Mouse (Mus musculus) kidney, postnatal 36 days (tissue): ENCODE measurements around the gene Lrrc45.
A peak's percentile ranks its signal among the peaks of the same experiment; 100 is the strongest.
"Not testable (repeated sequence)": the region's sequence is repeated elsewhere in the genome, so short reads cannot be mapped to it uniquely, and the experiment has no call there.

ENCODE experiments used
- DNase-seq, 2 experiments: peaks; one replicate each; pipeline ENCODE4 v3.0.0; 2021 to 2022; ENCODE audit warnings: mixed read lengths in 2 of 2

Gene Lrrc45

GRCm38 (mm10) chr11:120713580-120714518 lies at the start of gene Lrrc45, which contains the start of gene Cenpx:
TSS of gene Lrrc45 (plus strand) at chr11:120713925.
TSS of gene Cenpx (minus strand) at chr11:120713738.
- peak; percentile 97 to 100 for DNase-seq

GRCm38 (mm10) chr11:120665406-120665805 lies 48.3 kb upstream of the Lrrc45 start:
- DNase-seq: no peak

GRCm38 (mm10) chr11:120666617-120667016 lies 47.1 kb upstream of the Lrrc45 start:
- DNase-seq: no peak

GRCm38 (mm10) chr11:120672687-120673593 lies 40.8 kb upstream of the Lrrc45 start, which contains the start of gene Aspscr1:
TSS of gene Aspscr1 (plus strand) at chr11:120672973.
- peak; percentile 97 to 99 for DNase-seq

GRCm38 (mm10) chr11:120673594-120674122 lies 40.1 kb upstream of the Lrrc45 start:
- peak in 1 of 2 experiments; percentile 45 for DNase-seq

- not testable (repeated sequence) for DNase-seq
Observed at GRCm38 (mm10) chr11:120675875-120676274, 37.9 kb upstream of the Lrrc45 start.

- DNase-seq: no peak
Observed at GRCm38 (mm10) chr11:120676951-120677350, 36.8 kb upstream of the Lrrc45 start.

GRCm38 (mm10) chr11:120679909-120680308 lies 33.8 kb upstream of the Lrrc45 start:
- DNase-seq: peak; percentile 69 to 89

GRCm38 (mm10) chr11:120682683-120683082 lies 31.0 kb upstream of the Lrrc45 start:
- DNase-seq: no peak

- no peak for DNase-seq
Observed at GRCm38 (mm10) chr11:120683536-120683935, 30.2 kb upstream of the Lrrc45 start.

GRCm38 (mm10) chr11:120684086-120684485 lies 29.6 kb upstream of the Lrrc45 start:
- DNase-seq: no peak

GRCm38 (mm10) chr11:120684660-120685059 lies 29.1 kb upstream of the Lrrc45 start:
- no peak for DNase-seq

GRCm38 (mm10) chr11:120686650-120687272 lies 27.0 kb upstream of the Lrrc45 start:
- DNase-seq: no peak

- no peak for DNase-seq
Observed at GRCm38 (mm10) chr11:120689365-120689764, 24.4 kb upstream of the Lrrc45 start.

- peak; percentile 76 to 81 for DNase-seq
Observed at GRCm38 (mm10) chr11:120692471-120693011, 21.2 kb upstream of the Lrrc45 start.

GRCm38 (mm10) chr11:120693461-120693860 lies 20.3 kb upstream of the Lrrc45 start:
- peak; percentile 52 to 64 for DNase-seq

GRCm38 (mm10) chr11:120695184-120695583 lies 18.5 kb upstream of the Lrrc45 start:
- no peak for DNase-seq

GRCm38 (mm10) chr11:120695641-120696040 lies 18.1 kb upstream of the Lrrc45 start:
- DNase-seq: peak; percentile 82 to 83

GRCm38 (mm10) chr11:120696568-120696967 lies 17.2 kb upstream of the Lrrc45 start:
- DNase-seq: peak in 1 of 2 experiments; percentile 43

- DNase-seq: no peak
Observed at GRCm38 (mm10) chr11:120697741-120698140, 16.0 kb upstream of the Lrrc45 start.

GRCm38 (mm10) chr11:120703696-120704454 lies 9.8 kb upstream of the Lrrc45 start:
- DNase-seq: no peak
